Mouse (Mus musculus): ENCODE measurements around the gene Nyx. TPM values are rescaled to one million over a fixed set of nuclear protein-coding genes. Genes with fewer than 3 reads are reported as not detected.
A peak's percentile ranks its signal among the peaks of the same experiment; 100 is the strongest.
"Not testable (repeated sequence)": the region's sequence is repeated elsewhere in the genome, so short reads cannot be mapped to it uniquely, and the experiment has no call there.

Nyx gene
- polyA plus RNA-seq (2014; fragmentation: Nextera tagmentation; extraction: Ambion mirVana) = 0.09 and 0.10 TPM in 2 replicates

DNA sequence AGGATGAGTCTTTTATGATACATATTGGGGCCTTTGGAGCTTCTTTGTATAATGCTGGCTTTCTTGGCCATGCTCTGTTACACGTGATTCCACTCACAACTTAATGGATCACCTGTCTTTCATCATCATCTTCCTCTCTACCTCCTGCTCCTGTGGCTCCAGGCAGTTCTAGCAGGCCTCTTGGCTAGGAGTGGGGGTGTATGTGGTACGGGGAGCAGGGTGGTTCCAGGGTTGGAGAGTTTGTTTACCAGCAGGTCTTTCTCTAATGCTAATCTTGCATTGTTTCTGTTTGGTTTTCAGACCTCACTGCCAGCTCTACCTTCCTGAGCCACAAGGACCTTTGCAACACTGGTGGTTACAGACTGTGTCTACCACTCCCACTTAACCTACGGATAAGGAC is at the start of gene Nyx:
Gene Nyx, plus strand, starts transcription at position 301 of the 400 bp plus-strand sequence.
- DNase-seq (ENCODE audit: low spot score) (no peak), ATAC-seq (ENCODE audit: low FRiP score) (no peak)
- peaks cover 3% of the 10 kb centered on the region; the same call in 1 of the 2 replicates for H3K27me3 ChIP-seq (ENCODE audit: control insufficient read depth, insufficient read depth, low read length)
- no peak within 1 kb of the TSS for H3K4me2 ChIP-seq (replicated peaks)
- H3K9ac ChIP-seq = no peak within 1 kb of the TSS
- no peaks in the 10 kb centered on the region for H3K9me3 ChIP-seq (ENCODE audit: control insufficient read depth, low read length)
- 85% methylated on average over 3 of the region's 3 CpGs for WGBS
- no peaks in the 10 kb centered on the region for H3K36me3 ChIP-seq (replicated peaks; ENCODE audit: control insufficient read depth, insufficient read depth)
- H3K4me3 ChIP-seq (replicated peaks; ENCODE audit: low read length) = no peak within 1 kb of the TSS
- H3K4me1 ChIP-seq (replicated peaks; ENCODE audit: control insufficient read depth, insufficient read depth, low read length) = no peaks in the 10 kb centered on the region
- no peak within 1 kb of the TSS for H3K27ac ChIP-seq

DNA sequence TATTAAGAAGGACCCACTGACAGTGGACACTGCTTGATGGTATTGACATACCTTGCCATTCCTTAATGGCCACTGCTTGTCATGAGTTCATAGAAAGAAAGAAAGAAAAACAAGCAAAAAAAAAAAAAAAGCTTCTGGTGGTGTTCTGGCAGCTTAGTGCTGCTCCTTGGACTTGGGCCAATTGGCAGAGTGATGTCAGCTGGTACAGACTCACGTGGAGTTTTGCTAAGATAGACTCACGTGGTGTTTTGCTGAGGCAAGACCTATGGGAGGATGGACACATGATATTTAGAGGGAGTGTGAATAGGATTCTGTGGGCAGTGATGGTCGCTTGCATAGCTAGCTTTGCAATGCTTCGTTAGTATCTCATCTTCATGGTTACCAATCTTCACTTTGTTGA is 43.9 kb upstream of the Nyx start:
- H3K9me3 ChIP-seq (ENCODE audit: control insufficient read depth, low read length) = no peaks in the 10 kb centered on the region
- peaks cover 14% of the 10 kb centered on the region for H3K27me3 ChIP-seq (ENCODE audit: control insufficient read depth, insufficient read depth, low read length)
- no peak overlapping the region for H3K27ac ChIP-seq
- no peak for DNase-seq (ENCODE audit: low spot score)
- H3K4me1 ChIP-seq (replicated peaks; ENCODE audit: control insufficient read depth, insufficient read depth, low read length) = no peaks in the 10 kb centered on the region
- no peak overlapping the region for H3K4me2 ChIP-seq (replicated peaks)
- no peak overlapping the region for H3K4me3 ChIP-seq (replicated peaks; ENCODE audit: low read length)
- 58% methylated on average over 4 of the region's 4 CpGs for WGBS
- H3K36me3 ChIP-seq (replicated peaks; ENCODE audit: control insufficient read depth, insufficient read depth) = no peaks in the 10 kb centered on the region
- ATAC-seq (ENCODE audit: low FRiP score) = no peak
- no peak overlapping the region for H3K9ac ChIP-seq

DNA sequence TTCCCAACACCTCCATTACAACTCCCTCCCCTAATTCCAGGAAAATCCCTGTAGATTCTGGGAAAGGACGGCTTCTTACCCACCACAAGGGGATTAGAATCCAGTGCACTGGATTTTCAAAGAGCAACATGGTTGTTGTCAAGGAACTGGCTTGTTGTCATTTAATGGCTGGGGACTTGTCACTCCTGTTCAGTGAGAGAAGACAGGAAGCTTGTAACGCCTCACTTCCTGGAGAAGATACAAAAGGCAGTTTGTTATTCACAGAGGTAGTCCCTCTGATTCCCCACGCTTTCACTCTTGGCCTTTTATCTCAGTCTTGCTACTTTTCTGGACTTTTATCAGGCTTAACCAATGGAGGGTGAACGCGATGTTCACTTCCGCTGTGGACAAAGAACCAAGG is 34.5 kb upstream of the Nyx start:
- no peak for ATAC-seq (ENCODE audit: low FRiP score)
- H3K4me3 ChIP-seq (replicated peaks; ENCODE audit: low read length) = no peak overlapping the region
- H3K4me2 ChIP-seq (replicated peaks) = no peak overlapping the region
- H3K27ac ChIP-seq = no peak overlapping the region
- no peak for DNase-seq (ENCODE audit: low spot score)
- H3K27me3 ChIP-seq (ENCODE audit: control insufficient read depth, insufficient read depth, low read length) = peaks cover 8% of the 10 kb centered on the region
- WGBS = 63% methylated on average over 6 of the region's 6 CpGs
- H3K4me1 ChIP-seq (replicated peaks; ENCODE audit: control insufficient read depth, insufficient read depth, low read length) = no peaks in the 10 kb centered on the region
- no peaks in the 10 kb centered on the region for H3K9me3 ChIP-seq (ENCODE audit: control insufficient read depth, low read length)
- H3K9ac ChIP-seq = no peak overlapping the region
- H3K36me3 ChIP-seq (replicated peaks; ENCODE audit: control insufficient read depth, insufficient read depth) = no peaks in the 10 kb centered on the region

DNA sequence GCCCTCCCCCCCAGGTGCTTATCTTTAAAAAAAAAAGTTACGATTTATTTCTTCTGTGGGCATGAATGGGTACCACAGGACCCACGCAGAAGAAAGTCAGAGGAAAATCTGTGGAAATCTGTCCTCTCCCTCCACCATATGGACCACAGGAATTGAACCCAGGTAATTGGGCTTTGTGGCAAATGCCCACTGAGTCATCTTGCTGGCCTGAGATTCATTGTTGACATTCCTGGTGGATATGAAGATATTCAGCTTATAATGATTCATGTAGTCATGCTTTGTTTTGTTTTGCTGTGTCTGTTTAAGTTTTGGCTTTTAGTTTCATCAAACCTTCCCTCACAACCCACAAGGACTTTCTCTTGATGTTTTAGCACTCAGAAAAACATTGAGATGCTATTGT is 29.9 kb upstream of the Nyx start:
- not testable (repeated sequence) for H3K36me3 ChIP-seq (replicated peaks; ENCODE audit: control insufficient read depth, insufficient read depth); H3K27me3 ChIP-seq (ENCODE audit: control insufficient read depth, insufficient read depth, low read length); H3K4me1 ChIP-seq (replicated peaks; ENCODE audit: control insufficient read depth, insufficient read depth, low read length); H3K4me2 ChIP-seq (replicated peaks); H3K4me3 ChIP-seq (replicated peaks; ENCODE audit: low read length); H3K27ac ChIP-seq; ATAC-seq (ENCODE audit: low FRiP score); H3K9me3 ChIP-seq (ENCODE audit: control insufficient read depth, low read length); H3K9ac ChIP-seq; DNase-seq (ENCODE audit: low spot score)
- 93% methylated on average over 2 of the region's 2 CpGs for WGBS

DNA sequence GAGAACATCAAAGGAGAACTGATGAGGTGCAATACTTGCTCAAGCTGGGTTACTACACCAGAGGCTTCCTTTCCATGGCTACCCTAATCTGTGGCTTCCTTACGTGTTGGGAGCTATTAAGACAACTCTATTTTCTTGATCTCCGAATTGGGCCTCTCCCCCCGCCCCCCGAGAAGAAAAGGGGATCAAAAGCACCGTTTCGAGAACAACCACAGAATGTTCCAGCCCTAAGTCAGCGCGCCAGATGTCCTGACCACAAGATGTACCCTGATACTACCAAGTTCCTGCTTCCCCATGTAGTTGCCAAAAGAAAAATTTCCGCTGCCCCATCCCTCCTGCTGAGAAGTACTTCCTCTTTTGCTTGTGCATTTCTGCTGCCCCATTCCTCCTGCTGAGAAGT is 9.4 kb upstream of the Nyx start:
- H3K27ac ChIP-seq; H3K4me2 ChIP-seq (replicated peaks); H3K4me3 ChIP-seq (replicated peaks; ENCODE audit: low read length); H3K9me3 ChIP-seq (ENCODE audit: control insufficient read depth, low read length); ATAC-seq (ENCODE audit: low FRiP score); H3K9ac ChIP-seq; H3K36me3 ChIP-seq (replicated peaks; ENCODE audit: control insufficient read depth, insufficient read depth); DNase-seq (ENCODE audit: low spot score); H3K4me1 ChIP-seq (replicated peaks; ENCODE audit: control insufficient read depth, insufficient read depth, low read length): not testable (repeated sequence)
- 83% methylated on average over 9 of the region's 9 CpGs for WGBS
- peaks cover 12% of the 10 kb centered on the region; the same call in 1 of the 2 replicates for H3K27me3 ChIP-seq (ENCODE audit: control insufficient read depth, insufficient read depth, low read length)

DNA sequence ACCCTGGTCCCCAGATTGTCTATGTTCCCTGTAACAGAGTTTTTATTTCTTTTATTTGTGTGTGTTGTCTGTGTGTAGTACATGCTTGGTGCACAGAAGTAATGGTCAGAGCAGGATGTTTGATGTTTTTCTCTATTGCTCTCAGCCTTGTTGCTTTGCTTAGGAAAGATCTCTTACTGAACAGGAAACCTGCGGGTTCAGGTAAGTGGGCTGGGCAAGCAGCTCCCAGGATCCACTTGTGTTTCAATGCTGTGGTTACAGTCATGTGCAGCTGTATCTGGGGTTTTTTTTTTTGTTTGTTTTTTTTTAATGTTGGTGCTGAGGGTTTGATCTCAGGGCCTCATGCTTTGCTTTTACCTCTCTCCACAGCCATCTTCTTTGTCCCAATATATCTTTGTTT is 7.1 kb upstream of the Nyx start:
- DNase-seq (ENCODE audit: low spot score) = no peak
- Histone ChIP-seq H3K4me2 (replicated peaks) (no peak overlapping the region), H3K27me3 (ENCODE audit: control insufficient read depth, insufficient read depth, low read length) (peaks cover 6% of the 10 kb centered on the region; the same call in 1 of the 2 replicates), H3K4me3 (replicated peaks; ENCODE audit: low read length) (no peak overlapping the region), H3K36me3 (replicated peaks; ENCODE audit: control insufficient read depth, insufficient read depth) (no peaks in the 10 kb centered on the region), H3K9me3 (ENCODE audit: control insufficient read depth, low read length) (no peaks in the 10 kb centered on the region), H3K4me1 (replicated peaks; ENCODE audit: control insufficient read depth, insufficient read depth, low read length) (no peaks in the 10 kb centered on the region), H3K27ac (no peak overlapping the region), H3K9ac (no peak overlapping the region)
- whole genome bisulfite sequencing = 80% methylated on average over 1 of the region's 1 CpGs
- ATAC-seq (ENCODE audit: low FRiP score) = no peak

DNA sequence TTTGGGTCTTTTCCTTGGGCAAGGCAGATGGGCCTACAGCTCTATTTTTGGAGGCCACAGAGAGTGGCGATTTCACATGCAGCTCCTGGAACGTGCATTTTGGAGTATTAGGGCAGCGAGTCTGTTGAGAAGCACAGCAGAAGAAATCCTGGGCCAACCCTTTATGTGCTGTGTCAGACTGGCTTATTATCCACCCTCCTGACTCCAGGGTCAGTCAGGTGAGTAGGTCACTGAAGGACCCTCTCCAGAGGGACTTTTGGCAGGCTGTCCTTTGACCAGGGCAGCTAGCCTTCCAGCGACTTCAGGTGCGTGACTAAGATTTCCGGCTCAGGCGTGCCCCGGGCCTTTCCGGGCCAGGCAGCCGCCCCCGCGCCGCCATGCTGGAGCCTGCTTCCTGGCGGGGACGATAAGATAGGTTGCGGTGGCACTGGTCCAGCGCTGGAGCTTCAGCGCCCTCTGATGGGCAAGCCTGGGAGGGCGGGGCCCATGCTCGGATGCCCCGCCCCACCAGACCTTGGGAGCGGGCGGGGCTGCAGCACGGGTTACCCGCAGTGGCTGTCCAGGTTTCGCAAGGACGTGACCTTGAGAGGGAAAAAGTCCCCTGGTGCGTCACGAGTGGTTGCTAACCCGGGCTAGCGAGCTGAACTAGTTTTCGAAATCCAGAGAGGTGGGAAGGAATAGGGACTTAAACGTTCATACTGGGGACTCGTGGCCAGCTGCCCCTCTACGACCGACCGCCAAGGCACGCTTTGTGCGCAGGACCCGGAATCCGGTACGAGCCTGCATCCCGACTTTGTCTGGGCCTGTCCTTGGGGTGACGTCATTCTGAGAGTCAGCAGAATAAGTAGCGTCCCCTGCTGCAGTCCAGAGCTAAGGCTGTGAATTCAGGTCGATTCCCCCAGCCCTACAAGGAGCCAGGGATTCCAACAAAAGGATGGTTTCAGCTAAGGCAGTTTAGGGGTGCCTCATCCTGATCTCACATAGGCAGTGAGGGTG is 4.3 kb upstream of the Nyx start:
- Histone ChIP-seq H3K4me2 (replicated peaks) (peak overlapping the region; percentile 59), H3K27me3 (ENCODE audit: control insufficient read depth, insufficient read depth, low read length) (peaks cover 10% of the 10 kb centered on the region; the same call in 1 of the 2 replicates), H3K36me3 (replicated peaks; ENCODE audit: control insufficient read depth, insufficient read depth) (no peaks in the 10 kb centered on the region), H3K4me3 (replicated peaks; ENCODE audit: low read length) (peak overlapping the region; percentile 36), H3K27ac (peak overlapping the region; percentile 87), H3K9ac (peak overlapping the region; percentile 69), H3K9me3 (ENCODE audit: control insufficient read depth, low read length) (no peaks in the 10 kb centered on the region), H3K4me1 (replicated peaks; ENCODE audit: control insufficient read depth, insufficient read depth, low read length) (no peaks in the 10 kb centered on the region)
- DNase-seq (ENCODE audit: low spot score) (peak; percentile 88), ATAC-seq (ENCODE audit: low FRiP score) (peak; percentile 97)
- WGBS = 13% methylated on average over 46 of the region's 46 CpGs

DNA sequence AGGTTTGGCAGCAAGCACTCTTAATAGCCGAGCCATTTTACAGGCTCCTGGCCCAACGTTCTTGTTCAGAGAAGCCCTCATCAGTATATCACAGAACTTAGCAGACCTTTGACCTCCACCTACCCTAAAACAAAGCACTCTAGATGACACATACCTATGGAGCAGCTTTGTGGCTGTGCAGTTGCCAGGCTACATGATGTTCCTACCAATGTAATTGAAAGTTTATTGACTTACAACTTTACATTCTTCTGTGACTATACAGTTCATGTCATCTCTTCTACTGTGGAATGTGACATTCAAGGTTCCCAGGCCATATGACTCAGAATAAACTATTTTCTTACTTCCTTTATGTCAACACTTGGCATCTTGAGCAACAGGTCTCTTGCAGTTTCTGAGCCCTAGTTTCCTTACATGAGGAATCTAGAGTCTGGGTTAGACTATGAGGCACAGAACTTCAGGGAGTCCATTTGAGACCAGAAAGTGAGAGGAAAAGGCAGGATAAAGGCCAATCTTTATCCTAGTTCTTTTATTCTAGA is 2.9 kb upstream of the Nyx start:
- no peak for ATAC-seq (ENCODE audit: low FRiP score)
- no peak overlapping the region for H3K4me2 ChIP-seq (replicated peaks)

DNA sequence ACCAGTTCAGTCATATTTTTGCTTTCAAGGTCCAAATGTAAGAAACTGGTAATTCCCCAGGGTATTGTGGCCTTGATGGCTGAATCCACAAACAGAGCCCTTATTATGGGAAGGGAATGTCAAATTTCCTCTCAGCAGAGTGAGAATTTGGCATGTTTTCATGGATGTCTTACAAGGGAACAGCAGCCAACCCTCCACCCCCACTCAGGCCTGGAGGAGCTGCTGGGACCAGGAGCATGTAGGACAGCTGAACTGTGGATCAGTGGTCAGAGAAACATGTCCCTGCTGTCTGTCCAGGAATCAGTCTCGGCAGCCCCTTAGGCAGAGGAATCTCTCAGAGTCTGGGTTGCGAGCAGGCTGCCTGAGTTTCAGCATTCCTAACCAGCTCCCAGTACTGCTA is 771 bp downstream of the Nyx start:
- Histone ChIP-seq H3K36me3 (replicated peaks; ENCODE audit: control insufficient read depth, insufficient read depth) (no peaks in the 10 kb centered on the region), H3K4me1 (replicated peaks; ENCODE audit: control insufficient read depth, insufficient read depth, low read length) (no peaks in the 10 kb centered on the region), H3K27ac (no peak overlapping the region), H3K9me3 (ENCODE audit: control insufficient read depth, low read length) (no peaks in the 10 kb centered on the region), H3K4me3 (replicated peaks; ENCODE audit: low read length) (no peak overlapping the region), H3K27me3 (ENCODE audit: control insufficient read depth, insufficient read depth, low read length) (peaks cover 3% of the 10 kb centered on the region; the same call in 1 of the 2 replicates), H3K4me2 (replicated peaks) (no peak overlapping the region), H3K9ac (no peak overlapping the region)
- no peak for ATAC-seq (ENCODE audit: low FRiP score)
- no peak for DNase-seq (ENCODE audit: low spot score)
- 89% methylated on average over 2 of the region's 2 CpGs for WGBS

More for the DNA sequence above, 2.9 kb upstream of the Nyx start:
- Histone ChIP-seq H3K36me3 (replicated peaks; ENCODE audit: control insufficient read depth, insufficient read depth) (no peaks in the 10 kb centered on the region), H3K9me3 (ENCODE audit: control insufficient read depth, low read length) (no peaks in the 10 kb centered on the region), H3K4me3 (replicated peaks; ENCODE audit: low read length) (no peak overlapping the region), H3K27me3 (ENCODE audit: control insufficient read depth, insufficient read depth, low read length) (peaks cover 10% of the 10 kb centered on the region; the same call in 1 of the 2 replicates), H3K9ac (no peak overlapping the region), H3K27ac (no peak overlapping the region), H3K4me1 (replicated peaks; ENCODE audit: control insufficient read depth, insufficient read depth, low read length) (no peaks in the 10 kb centered on the region)
- no peak for DNase-seq (ENCODE audit: low spot score)
- WGBS = 79% methylated on average over 2 of the region's 2 CpGs

All from hindbrain, embryonic 14.5 days (tissue).